Mouse (Mus musculus) embryonic stem cell, embryonic (primary cell): ENCODE data around the gene Trim26.
"Not testable (repeated sequence)": the region's sequence is repeated elsewhere in the genome, so short reads cannot be mapped to it uniquely, and the experiment has no call there.

Source experiments
- CTCF ChIA-PET, 4 experiments: fragments of 300-600 bp in 2 of 4; fragments of 350-600 bp in 2 of 4; sonication (Branson Sonifier 250); formaldehyde crosslinking; loops; one replicate each; lab custom pipeline; 2022; ENCODE audit warnings: inconsistent platforms in 2 of 4; lab: Charles Lee
- POLR2A ChIA-PET, 4 experiments: fragments of 300-600 bp in 2 of 4; fragments of 350-600 bp in 2 of 4; sonication (Branson Sonifier 250); formaldehyde crosslinking; loops; one replicate each; lab custom pipeline; 2022; ENCODE audit warnings: antibody characterized with exemption in 4 of 4, inconsistent platforms in 1 of 4; lab: Charles Lee

The Trim26 gene

GRCm38 (mm10) chr17:36836874-36837647 is at the start of gene Trim26:
Gene Trim26, plus strand, starts transcription at chr17:36837134.
- ChIA-PET CTCF (interaction anchor here (0.5 to 3.0 kb wide), 36 partner anchors 8 to 565 kb away, joined by 3 to 45 read pairs (median 4); partner anchors contain the start of genes Gabbr1 (in 1 of the 4), Trim15 (in 1 of the 4) and Trim39 (in 1 of the 4)), POLR2A (interaction anchor here (0.5 to 3.4 kb wide), 85 partner anchors 8 to 1154 kb away, joined by 3 to 35 read pairs (median 5); partner anchors contain the start of genes Trim10 (in 3 of the 4), Trim15 (in 2 of the 4), 2410137M14Rik (in 1 of the 4) and Trim39 (in 1 of the 4))

DNA sequence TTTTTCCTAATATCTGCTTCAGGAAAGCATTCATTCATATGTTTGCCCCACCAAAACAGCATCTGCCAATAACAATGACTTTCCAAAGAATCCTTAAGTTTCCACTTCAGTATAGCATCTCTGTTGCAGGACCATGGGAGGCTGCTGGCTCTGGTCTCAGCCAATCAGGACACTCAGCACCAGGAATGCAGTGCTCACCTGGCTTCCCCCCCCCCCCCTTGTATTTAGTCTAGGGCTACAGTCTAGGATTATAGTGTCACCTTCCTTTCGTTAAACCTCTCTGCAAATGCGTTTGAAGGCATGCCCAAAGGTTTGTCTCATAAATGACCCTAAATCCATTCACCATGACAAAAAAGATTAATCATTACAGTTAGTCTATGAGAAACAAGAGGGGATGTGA is 48.6 kb upstream of the Trim26 start:
- CTCF ChIA-PET, result interaction anchor here (0.5 to 4.4 kb wide), 11 partner anchors 23 to 1142 kb away, joined by 3 to 19 read pairs (median 4); no protein-coding TSS in a partner anchor

GRCm38 (mm10) chr17:36788801-36789200 is 48.1 kb upstream of the Trim26 start:
- POLR2A ChIA-PET, result not testable (repeated sequence)
- CTCF ChIA-PET, result interaction anchor here (0.5 to 4.4 kb wide), 13 partner anchors 12 to 1142 kb away, joined by 3 to 19 read pairs (median 4); no protein-coding TSS in a partner anchor

More for the DNA sequence above, 48.6 kb upstream of the Trim26 start:
- POLR2A ChIA-PET, result no interaction called here

- CTCF ChIA-PET, result no interaction called here
- POLR2A ChIA-PET, result no interaction called here
Observed at GRCm38 (mm10) chr17:36799493-36799892, 37.4 kb upstream of the Trim26 start.

DNA sequence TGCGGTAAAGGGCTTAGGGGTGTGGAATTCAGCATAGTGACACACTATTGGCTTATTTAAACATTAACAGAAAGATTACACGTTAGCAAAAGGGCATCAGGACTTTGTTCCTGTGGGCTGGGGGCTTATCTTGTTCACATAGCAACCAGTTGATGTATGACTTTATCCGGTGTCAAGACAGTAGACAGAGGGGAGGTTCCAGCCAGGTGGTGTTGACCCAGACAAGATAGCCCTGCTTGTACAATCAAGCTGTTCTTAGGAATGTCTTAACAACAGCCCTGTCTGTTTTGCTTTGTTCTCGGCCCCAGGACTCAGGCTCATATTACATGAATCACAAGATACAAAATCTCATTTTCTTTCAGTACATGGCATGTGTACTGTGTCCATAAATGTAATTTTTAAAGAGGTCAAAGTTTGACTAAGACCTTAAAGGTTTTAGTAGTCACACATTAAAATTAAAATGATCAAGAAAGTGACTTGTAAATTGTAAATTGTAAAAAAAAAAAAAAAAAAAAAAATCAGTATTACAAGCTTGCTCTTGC is 36.9 kb upstream of the Trim26 start:
- CTCF ChIA-PET, result interaction anchor here in 3 of 4 experiments (0.6 to 1.2 kb wide), 5 partner anchors 11 to 612 kb away, joined by 3 to 6 read pairs (median 4); no protein-coding TSS in a partner anchor

GRCm38 (mm10) chr17:36811871-36812270 is 25.1 kb upstream of the Trim26 start, which contains the start of gene H2-M10.6:
Gene H2-M10.6, plus strand, starts transcription at chr17:36812171.
- ChIA-PET POLR2A (no interaction called here), CTCF (interaction anchor here in 3 of 4 experiments (0.5 to 0.8 kb wide), 3 partner anchors 13 to 462 kb away, joined by 3 to 5 read pairs (median 4); no protein-coding TSS in a partner anchor)

More for the DNA sequence above, 36.9 kb upstream of the Trim26 start:
- POLR2A ChIA-PET, result not testable (repeated sequence)

DNA sequence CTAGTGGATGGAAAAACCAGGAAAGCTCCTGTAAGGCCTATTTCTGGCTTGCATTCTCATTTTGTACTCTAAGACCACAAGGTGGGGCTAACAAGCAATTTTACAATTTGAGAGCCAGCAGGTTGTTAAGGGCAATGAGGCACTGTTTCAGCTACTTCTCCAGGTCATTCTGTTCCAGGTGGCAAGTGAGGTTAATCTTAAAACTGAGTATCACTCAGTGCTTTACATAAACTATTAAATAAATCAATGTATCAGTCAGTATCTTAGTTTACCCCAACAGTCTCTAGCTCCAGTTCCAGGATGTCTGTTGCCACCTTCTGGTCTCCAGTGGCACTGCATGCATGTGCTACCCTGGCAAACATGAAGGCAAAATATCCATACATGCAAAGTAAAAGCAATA is 12.9 kb upstream of the Trim26 start:
- POLR2A ChIA-PET, result interaction anchor here in 1 of 4 experiments (0.6 to 1.5 kb wide), 3 partner anchors 13 to 178 kb away, joined by 3 to 9 read pairs (median 4); partner anchors contain the start of genes Trim10 and Trim26
- CTCF ChIA-PET, result interaction anchor here (0.6 to 3.3 kb wide), 62 partner anchors 9 to 515 kb away, joined by 3 to 45 read pairs (median 4); partner anchors contain the start of genes Trim26 (in 3 of the 4), Trim10 (in 2 of the 4) and Trim15 (in 1 of the 4)

- ChIA-PET POLR2A (interaction anchor here in 2 of 4 experiments (0.7 to 1.3 kb wide), 3 partner anchors 11 to 76 kb away, joined by 3 to 10 read pairs (median 4); partner anchors contain the start of gene Trim26 (in 1 of the 2)), CTCF (interaction anchor here (0.7 to 3.3 kb wide), 18 partner anchors 9 to 378 kb away, joined by 3 to 45 read pairs (median 4); partner anchors contain the start of genes Trim26 (in 3 of the 4) and Trim31 (in 1 of the 4))
Observed at GRCm38 (mm10) chr17:36825525-36825924, 11.4 kb upstream of the Trim26 start.

- ChIA-PET CTCF (interaction anchor here (0.7 to 3.3 kb wide), 20 partner anchors 9 to 378 kb away, joined by 3 to 45 read pairs (median 3); partner anchors contain the start of genes Trim26 (in 3 of the 4) and Trim31 (in 1 of the 4)), POLR2A (interaction anchor here in 3 of 4 experiments (0.7 to 1.3 kb wide), 4 partner anchors 10 to 75 kb away, joined by 3 to 10 read pairs (median 4); partner anchors contain the start of gene Trim26 (in 1 of the 3))
Observed at GRCm38 (mm10) chr17:36826002-36826401, 10.9 kb upstream of the Trim26 start.

- ChIA-PET POLR2A (interaction anchor here in 3 of 4 experiments (1.2 to 2.2 kb wide), 5 partner anchors 8 to 20 kb away, joined by 3 to 11 read pairs (median 5); partner anchors contain the start of gene Trim26 (in 3 of the 3)), CTCF (interaction anchor here in 3 of 4 experiments (0.7 to 1.9 kb wide), 7 partner anchors 8 to 95 kb away, joined by 4 to 10 read pairs (median 5); partner anchors contain the start of genes Trim26 (in 3 of the 3) and H2-M10.6 (in 1 of the 3))
Observed at GRCm38 (mm10) chr17:36828488-36828887, 8.4 kb upstream of the Trim26 start.

DNA sequence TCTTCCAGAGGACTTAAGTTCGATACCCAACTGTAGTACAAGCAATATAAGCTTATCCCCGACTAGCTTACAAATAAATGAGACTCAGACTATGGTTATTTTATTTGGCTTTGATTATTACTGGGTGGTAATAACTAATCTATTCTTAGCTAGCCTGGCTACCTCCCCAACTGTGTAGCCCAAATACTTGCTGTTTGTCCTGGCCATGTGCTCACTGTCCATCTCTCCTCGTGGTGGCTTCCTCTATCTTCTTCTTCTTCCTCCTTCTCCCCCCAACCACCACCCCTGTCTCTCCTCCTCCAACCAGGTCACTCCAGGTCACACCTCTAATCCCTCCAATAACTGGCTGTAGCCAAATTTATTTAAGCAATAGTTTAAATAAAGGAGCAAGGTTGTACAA is 6.5 kb upstream of the Trim26 start:
- CTCF ChIA-PET, result interaction anchor here in 1 of 4 experiments (1.0 kb wide), 1 partner anchor 62 kb away, joined by 3 read pairs; no protein-coding TSS in a partner anchor
- POLR2A ChIA-PET, result interaction anchor here in 1 of 4 experiments (0.5 kb wide), 1 partner anchor 299 kb away, joined by 5 read pairs; no protein-coding TSS in a partner anchor

DNA sequence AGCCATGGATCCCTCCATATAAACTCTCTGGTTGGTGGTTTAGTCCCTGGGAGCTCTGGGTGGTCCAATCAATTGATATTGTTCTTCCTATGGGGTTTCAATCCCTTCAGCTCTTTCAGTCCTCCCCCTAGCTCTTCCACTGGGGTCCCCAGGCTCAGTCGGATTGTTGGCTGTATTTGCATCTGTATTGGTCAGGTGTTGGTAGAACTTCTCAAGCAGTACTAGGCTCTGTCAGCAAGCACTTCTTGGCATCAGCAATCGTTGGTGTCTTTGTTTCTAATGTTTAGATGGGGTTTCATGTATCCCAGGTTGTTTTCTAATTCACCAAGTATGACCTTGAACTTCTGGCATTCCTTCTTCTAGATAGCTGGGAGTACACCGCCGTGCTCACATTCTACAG is 4.2 kb upstream of the Trim26 start:
- CTCF ChIA-PET, result interaction anchor here in 3 of 4 experiments (0.6 to 1.8 kb wide), 8 partner anchors 9 to 371 kb away, joined by 3 to 8 read pairs (median 4); partner anchors contain the start of gene Mog (in 1 of the 3)
- POLR2A ChIA-PET, result interaction anchor here in 3 of 4 experiments (0.6 to 2.1 kb wide), 9 partner anchors 9 to 365 kb away, joined by 3 to 16 read pairs (median 3); no protein-coding TSS in a partner anchor

DNA sequence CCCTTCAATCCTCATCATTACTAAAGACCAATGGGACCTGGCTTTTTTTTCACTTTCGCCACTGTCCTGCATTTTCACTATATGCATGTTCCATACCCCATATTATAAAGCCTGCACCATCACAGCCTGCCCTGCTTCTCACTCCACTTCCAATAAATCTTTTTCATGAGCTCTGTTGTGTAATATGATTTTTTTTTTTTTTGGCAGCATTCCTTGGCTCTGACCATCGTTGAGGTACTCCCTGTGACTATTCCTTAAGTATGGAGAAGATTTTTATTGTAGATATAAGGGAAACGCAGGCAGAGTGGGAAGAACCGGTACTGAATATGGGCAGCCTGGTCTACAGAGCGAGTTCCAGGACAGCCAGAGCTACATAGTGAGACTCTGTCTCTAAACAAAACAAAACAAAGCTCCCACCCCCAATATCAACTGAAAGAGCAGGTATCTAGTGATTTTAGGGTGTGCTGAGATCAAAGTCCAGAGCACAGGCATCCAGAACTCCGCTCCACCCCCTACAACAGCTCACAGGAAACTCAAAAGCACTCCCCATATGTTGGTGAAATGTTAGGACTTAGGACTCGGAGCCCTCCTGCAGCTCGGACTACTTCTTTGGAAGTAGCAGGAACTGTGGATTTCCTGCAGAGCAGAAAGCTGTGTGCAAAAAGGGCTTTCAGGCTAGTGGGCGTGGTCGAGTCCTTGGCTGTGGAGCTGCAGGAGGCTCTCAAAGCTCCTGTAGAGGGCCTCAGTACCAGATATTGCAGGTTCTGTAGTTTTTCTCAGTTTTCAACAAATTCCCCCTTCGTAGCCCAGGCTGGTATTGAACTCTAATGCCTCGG is 1.1 kb upstream of the Trim26 start:
- POLR2A ChIA-PET, result interaction anchor here (0.6 to 3.4 kb wide), 56 partner anchors 8 to 588 kb away, joined by 3 to 35 read pairs (median 6); partner anchors contain the start of genes Trim15 (in 3 of the 4), Trim10 (in 2 of the 4), 2410137M14Rik (in 1 of the 4) and Trim39 (in 1 of the 4)

DNA sequence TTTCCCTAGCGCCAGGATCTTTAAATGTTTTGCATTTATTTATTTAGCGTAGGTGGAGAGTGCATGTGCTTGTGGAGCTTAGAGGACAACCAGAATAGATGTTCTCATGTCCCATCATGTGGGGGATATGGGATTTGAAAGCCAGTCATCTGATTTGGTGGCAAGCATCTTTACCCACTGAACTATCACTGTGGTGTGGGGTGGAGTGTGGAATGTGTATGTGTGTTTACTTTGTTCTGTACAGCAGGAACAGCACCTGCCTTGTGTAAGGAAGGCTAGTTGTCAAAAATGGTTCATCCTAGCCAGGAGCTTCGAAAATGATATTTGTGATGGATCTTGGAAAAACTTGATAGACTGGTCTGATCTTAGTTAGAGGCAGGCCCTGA is 514 bp upstream of the Trim26 start:
- ChIA-PET POLR2A (interaction anchor here (0.6 to 3.4 kb wide), 77 partner anchors 9 to 588 kb away, joined by 3 to 35 read pairs (median 5); partner anchors contain the start of genes Trim10 (in 3 of the 4), Trim15 (in 3 of the 4), 2410137M14Rik (in 1 of the 4) and Trim39 (in 1 of the 4)), CTCF (interaction anchor here (0.6 to 3.0 kb wide), 37 partner anchors 8 to 564 kb away, joined by 3 to 45 read pairs (median 5); partner anchors contain the start of genes Gabbr1 (in 1 of the 4), Trim15 (in 1 of the 4) and Trim39 (in 1 of the 4))

More for the DNA sequence above, 1.1 kb upstream of the Trim26 start:
- CTCF ChIA-PET, result interaction anchor here (0.8 to 3.0 kb wide), 25 partner anchors 8 to 564 kb away, joined by 3 to 45 read pairs (median 5); partner anchors contain the start of genes Gabbr1 (in 1 of the 4), Trim15 (in 1 of the 4) and Trim39 (in 1 of the 4)

DNA sequence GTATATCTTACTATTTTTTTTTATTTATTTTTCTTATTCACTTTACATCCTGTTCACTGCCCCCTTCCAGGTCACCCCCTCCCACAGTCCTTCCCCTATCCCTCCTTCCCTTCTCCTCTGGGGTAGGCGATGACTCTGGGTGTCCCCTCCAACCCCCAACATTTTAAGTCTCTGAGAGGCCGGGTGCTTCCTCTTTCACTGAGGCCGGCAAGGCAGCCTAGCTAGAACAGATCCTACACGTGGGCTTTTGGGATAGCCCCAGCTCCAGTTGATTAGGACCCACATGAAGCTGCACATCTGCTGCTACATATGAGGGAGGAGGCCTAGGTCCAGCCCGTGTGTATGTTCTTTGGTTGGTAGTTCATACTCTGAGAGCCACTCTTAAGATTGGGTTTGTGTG is 2.1 kb downstream of the Trim26 start:
- POLR2A ChIA-PET, result no interaction called here
- CTCF ChIA-PET, result interaction anchor here in 1 of 4 experiments (0.6 kb wide), 1 partner anchor 1670 kb away, joined by 3 read pairs; no protein-coding TSS in a partner anchor

- POLR2A ChIA-PET, result interaction anchor here in 2 of 4 experiments (0.8 to 1.0 kb wide), 2 partner anchors 12 to 215 kb away, joined by 3 to 4 read pairs; no protein-coding TSS in a partner anchor
- CTCF ChIA-PET, result interaction anchor here in 2 of 4 experiments (0.6 to 0.7 kb wide), 2 partner anchors 460 to 1671 kb away, joined by 3 to 15 read pairs; no protein-coding TSS in a partner anchor
Observed at GRCm38 (mm10) chr17:36839931-36840330, 3.0 kb downstream of the Trim26 start.
